Mouse (Mus musculus) megakaryocyte, embryonic 14.5 days (primary cell): ENCODE measurements around the gene Cd300ld.

Experiments used
- FLI1 ChIP-seq: IDR thresholded peaks from 2 replicates; pipeline ENCODE4 v1.6.1; 2012; ENCODE audit warnings: low read length, inconsistent platforms, mixed read lengths
- GATA1 ChIP-seq: IDR thresholded peaks from 3 replicates; pipeline ENCODE4 v1.6.1; 2012; ENCODE audit warnings: mixed read lengths, low read length, inconsistent platforms, borderline replicate concordance

DNA sequence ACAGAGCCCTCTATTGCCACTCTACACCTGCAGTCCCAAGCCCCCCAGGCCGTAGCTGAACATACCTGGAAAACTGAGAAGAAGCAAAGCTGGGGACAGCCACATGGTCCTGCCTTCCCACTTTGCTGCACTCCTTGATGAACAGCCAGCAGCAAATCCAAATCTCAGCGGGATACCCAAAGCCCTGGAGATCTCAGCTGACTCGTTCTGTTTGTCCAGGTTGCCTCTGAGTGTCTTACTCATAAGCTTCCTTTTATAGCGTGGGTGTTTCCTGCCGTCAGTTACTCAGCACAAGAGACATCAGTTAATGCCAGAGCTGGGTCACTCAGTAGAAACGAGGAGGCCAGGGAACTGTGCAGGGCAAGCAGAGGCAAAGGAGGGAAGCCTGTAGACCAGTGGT lies 55.6 kb downstream of the Cd300ld start, which contains the start of gene Cd300lb:
- no peak for TF ChIP-seq GATA1
- TF ChIP-seq FLI1, result no peak
